Mouse (Mus musculus) myocyte (in vitro differentiated cells): ENCODE measurements around the gene Larp4b.

Source experiments
- CEBPB ChIP-seq: IDR thresholded peaks from 2 replicates; pipeline ENCODE4 v1.6.1; 2011; ENCODE audit warnings: mild to moderate bottlenecking, moderate library complexity; ENCODE audit not compliant: poor library complexity, insufficient read depth, severe bottlenecking
- E2F4 ChIP-seq: IDR thresholded peaks from one replicate; pipeline ENCODE4 v1.6.1; 2011; ENCODE audit warnings: mild to moderate bottlenecking, control low read depth, moderate library complexity; ENCODE audit not compliant: insufficient read depth
- MAX ChIP-seq: IDR thresholded peaks from one replicate; pipeline ENCODE4 v1.6.1; 2011; ENCODE audit warnings: low read depth, mild to moderate bottlenecking, control low read depth
- MYOD1 ChIP-seq, 3 experiments: IDR thresholded peaks; one replicate each; pipeline ENCODE4 v1.6.1; 2011; ENCODE audit warnings: control low read depth in 2 of 3, low read depth in 2 of 3, mild to moderate bottlenecking in 2 of 3, moderate library complexity in 1 of 3; ENCODE audit not compliant: insufficient read length in 2 of 3, control insufficient read depth in 1 of 3
- MYOG ChIP-seq, 3 experiments: IDR thresholded peaks; one replicate each; pipeline ENCODE4 v1.6.1; 2011; ENCODE audit warnings: control low read depth in 2 of 3, low read depth in 2 of 3, mild to moderate bottlenecking in 2 of 3; ENCODE audit not compliant: insufficient read length in 2 of 3, control insufficient read depth in 1 of 3, insufficient read depth in 1 of 3
- POLR2A ChIP-seq: IDR thresholded peaks from one replicate; pipeline ENCODE4 v1.6.1; 2011; ENCODE audit warnings: low read depth, mild to moderate bottlenecking, control low read depth, moderate library complexity; ENCODE audit not compliant: insufficient read length
- POLR2AphosphoS2 ChIP-seq: IDR thresholded peaks from one replicate; pipeline ENCODE4 v1.6.1; 2011; ENCODE audit warnings: low read depth, control low read depth; ENCODE audit not compliant: insufficient read length
- SRF ChIP-seq: IDR thresholded peaks from one replicate; pipeline ENCODE4 v1.6.1; 2011; ENCODE audit warnings: low read depth; ENCODE audit not compliant: control insufficient read depth, insufficient read length
- TCF12 ChIP-seq: IDR thresholded peaks from one replicate; pipeline ENCODE4 v1.6.1; 2011; ENCODE audit warnings: mild to moderate bottlenecking, control low read depth; ENCODE audit not compliant: poor library complexity, insufficient read depth, severe bottlenecking
- TCF3 ChIP-seq: IDR thresholded peaks from one replicate; pipeline ENCODE4 v1.6.1; 2011; ENCODE audit warnings: low read depth, control low read depth; ENCODE audit not compliant: insufficient read length
- USF1 ChIP-seq: IDR thresholded peaks from one replicate; pipeline ENCODE4 v1.6.1; 2011; ENCODE audit warnings: low read depth, mild to moderate bottlenecking, control low read depth, moderate library complexity

DNA sequence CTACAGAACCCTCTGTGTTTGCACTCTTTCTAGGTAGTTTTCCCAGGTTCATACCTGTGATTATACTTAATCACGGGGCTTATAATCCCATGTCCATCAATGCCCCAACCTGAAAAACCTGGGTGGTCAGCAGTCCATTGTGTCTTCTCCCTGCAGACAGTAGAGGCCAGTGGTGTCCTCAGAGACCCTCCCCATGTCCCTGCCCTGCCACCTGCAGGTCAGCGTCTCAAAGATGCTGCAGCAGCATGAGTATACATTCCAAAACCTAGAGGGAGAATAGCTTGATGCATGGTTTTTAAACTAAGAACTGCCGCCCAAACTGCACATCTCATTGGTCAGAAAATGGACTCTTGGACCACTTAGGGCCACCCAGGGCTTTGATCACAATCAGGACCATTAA is 85.0 kb downstream of the Larp4b start:
- no peak for TF ChIP-seq MYOD1 (IDR thresholded peaks at IDR 0.05; ENCODE audit: control insufficient read depth in 1 of 3, insufficient read length in 2 of 3, low read depth in 2 of 3)
- TF ChIP-seq MAX: no peak
- no peak for TF ChIP-seq TCF12
- no peak for TF ChIP-seq E2F4
- TF ChIP-seq USF1: no peak
- no peak for TF ChIP-seq MYOG (IDR thresholded peaks at IDR 0.05; ENCODE audit: control insufficient read depth in 1 of 3, insufficient read depth in 1 of 3, insufficient read length in 2 of 3, low read depth in 2 of 3)
- TF ChIP-seq SRF: no peak
- TF ChIP-seq POLR2A: no peak
- TF ChIP-seq POLR2AphosphoS2: no peak
- TF ChIP-seq CEBPB: no peak
- no peak for TF ChIP-seq TCF3
